Mouse (Mus musculus): ENCODE measurements around the gene Cela3a. TPM values are rescaled to one million over a fixed set of nuclear protein-coding genes. Genes with fewer than 3 reads are reported as not detected.

The Cela3a gene
- total and polyA plus RNA-seq, 3 experiments = not detected

GRCm38 (mm10) chr4:137457292-137457691, 47.7 kb upstream of the Cela3a start:
- Histone ChIP-seq H3K9ac (ENCODE audit: control insufficient read depth, low read depth, low read length, poor library complexity, severe bottlenecking) (no peak overlapping the region), H3K9me3 (replicated peaks; ENCODE audit: insufficient read depth, low read length) (no peaks in the 10 kb centered on the region), H3K27ac (ENCODE audit: control insufficient read depth, low read depth, low read length) (no peak overlapping the region), H3K4me3 (ENCODE audit: control insufficient read depth in 1 of 2, insufficient read depth in 1 of 2, low read depth in 2 of 2, low read length in 2 of 2) (no peak overlapping the region), H3K27me3 (ENCODE audit: control insufficient read depth in 1 of 2, insufficient read depth in 2 of 2, low read length in 2 of 2) (no peaks in the 10 kb centered on the region), H3K36me3 (ENCODE audit: control insufficient read depth in 1 of 2, insufficient read depth in 2 of 2, low read length in 2 of 2) (no peaks in the 10 kb centered on the region), H3K4me1 (ENCODE audit: control insufficient read depth in 1 of 2, insufficient read depth in 2 of 2, low read length in 2 of 2) (no peaks in the 10 kb centered on the region), H3K79me2 (ENCODE audit: control insufficient read depth, insufficient read depth, low read length, poor library complexity) (no peaks in the 10 kb centered on the region)
- no peak for DNase-seq (ENCODE audit: low read depth, low spot score)
- TF ChIP-seq TAL1 (IDR thresholded peaks at IDR 0.05; ENCODE audit: low read length) = no peak
- no peak for TF ChIP-seq CHD2 (IDR thresholded peaks at IDR 0.05; ENCODE audit: low read length)
- no peak for TF ChIP-seq KAT2A (conservative IDR thresholded peaks at IDR 0.05; ENCODE audit: low read depth, low read length)
- no peak for TF ChIP-seq NRF1 (IDR thresholded peaks at IDR 0.05; ENCODE audit: insufficient read depth, low read depth, low read length, poor library complexity, severe bottlenecking)
- no peak for TF ChIP-seq TBP (IDR thresholded peaks at IDR 0.05; ENCODE audit: low read depth, low read length)
- TF ChIP-seq RCOR1 (IDR thresholded peaks at IDR 0.05; ENCODE audit: low read depth, low read length) = no peak
- no peak for TF ChIP-seq POLR2AphosphoS5 (IDR thresholded peaks at IDR 0.05; ENCODE audit: borderline replicate concordance, low read depth, low read length)
- no peak for TF ChIP-seq BHLHE40 (IDR thresholded peaks at IDR 0.05; ENCODE audit: borderline replicate concordance, low read depth, low read length)
- TF ChIP-seq TCF12 (IDR thresholded peaks at IDR 0.05; ENCODE audit: low read depth, low read length) = no peak
- no peak for TF ChIP-seq MAX (IDR thresholded peaks at IDR 0.05; ENCODE audit: low read length)
- no peak for TF ChIP-seq SIN3A (IDR thresholded peaks at IDR 0.05; ENCODE audit: low read length)
- TF ChIP-seq ZKSCAN1 (IDR thresholded peaks at IDR 0.05; ENCODE audit: low read depth, low read length) = no peak
- TF ChIP-seq EP300 (IDR thresholded peaks at IDR 0.05; ENCODE audit: low read depth in 1 of 2, low read length in 2 of 2) = no peak
- TF ChIP-seq GATA1 (IDR thresholded peaks at IDR 0.05; ENCODE audit: low read depth, low read length) = no peak
- no peak for TF ChIP-seq MEF2A (IDR thresholded peaks at IDR 0.05; ENCODE audit: extremely low read depth, insufficient replicate concordance, low read depth, low read length, poor library complexity, severe bottlenecking)
- TF ChIP-seq ETS1 (IDR thresholded peaks at IDR 0.05; ENCODE audit: low read depth, low read length) = no peak
- TF ChIP-seq RAD21 (IDR thresholded peaks at IDR 0.05; ENCODE audit: low read depth, low read length) = no peak

- Histone ChIP-seq H3K9ac (ENCODE audit: control insufficient read depth, low read depth, low read length, poor library complexity, severe bottlenecking) (no peak overlapping the region), H3K27me3 (ENCODE audit: control insufficient read depth in 1 of 2, insufficient read depth in 2 of 2, low read length in 2 of 2) (no peaks in the 10 kb centered on the region), H3K4me3 (ENCODE audit: control insufficient read depth in 1 of 2, insufficient read depth in 1 of 2, low read depth in 2 of 2, low read length in 2 of 2) (no peak overlapping the region), H3K27ac (ENCODE audit: control insufficient read depth, low read depth, low read length) (no peak overlapping the region), H3K9me3 (replicated peaks; ENCODE audit: insufficient read depth, low read length) (no peaks in the 10 kb centered on the region), H3K36me3 (ENCODE audit: control insufficient read depth in 1 of 2, insufficient read depth in 2 of 2, low read length in 2 of 2) (no peaks in the 10 kb centered on the region), H3K4me1 (ENCODE audit: control insufficient read depth in 1 of 2, insufficient read depth in 2 of 2, low read length in 2 of 2) (no peaks in the 10 kb centered on the region), H3K79me2 (ENCODE audit: control insufficient read depth, insufficient read depth, low read length, poor library complexity) (no peaks in the 10 kb centered on the region)
- TF ChIP-seq RAD21 (IDR thresholded peaks at IDR 0.05; ENCODE audit: low read depth, low read length) = no peak
- TF ChIP-seq TCF12 (IDR thresholded peaks at IDR 0.05; ENCODE audit: low read depth, low read length) = no peak
- TF ChIP-seq SMC3 (IDR thresholded peaks at IDR 0.05; ENCODE audit: low read depth, low read length) = no peak
- no peak for TF ChIP-seq SIN3A (IDR thresholded peaks at IDR 0.05; ENCODE audit: low read length)
- no peak for TF ChIP-seq POLR2A (IDR thresholded peaks at IDR 0.05; ENCODE audit: control insufficient read depth in 1 of 2, insufficient read depth in 1 of 2, low read depth in 1 of 2, low read length in 2 of 2, poor library complexity in 1 of 2)
- TF ChIP-seq ZC3H11A (IDR thresholded peaks at IDR 0.05; ENCODE audit: low read depth, low read length) = no peak
- TF ChIP-seq HCFC1 (IDR thresholded peaks at IDR 0.05; ENCODE audit: low read depth, low read length) = no peak
- no peak for TF ChIP-seq ZMIZ1 (IDR thresholded peaks at IDR 0.05; ENCODE audit: low read depth, low read length)
- no peak for TF ChIP-seq KAT2A (conservative IDR thresholded peaks at IDR 0.05; ENCODE audit: low read depth, low read length)
- TF ChIP-seq EP300 (IDR thresholded peaks at IDR 0.05; ENCODE audit: low read depth in 1 of 2, low read length in 2 of 2) = no peak
- no peak for TF ChIP-seq USF1 (IDR thresholded peaks at IDR 0.05; ENCODE audit: low read depth, low read length)
- TF ChIP-seq ZNF384 (IDR thresholded peaks at IDR 0.05; ENCODE audit: low read depth, low read length) = no peak
- TF ChIP-seq CHD1 (IDR thresholded peaks at IDR 0.05; ENCODE audit: low read depth, low read length) = no peak
- no peak for TF ChIP-seq TBP (IDR thresholded peaks at IDR 0.05; ENCODE audit: low read depth, low read length)
- no peak for TF ChIP-seq NRF1 (IDR thresholded peaks at IDR 0.05; ENCODE audit: insufficient read depth, low read depth, low read length, poor library complexity, severe bottlenecking)
- no peak for TF ChIP-seq MAFK (IDR thresholded peaks at IDR 0.05; ENCODE audit: borderline replicate concordance, low read depth, low read length)
- no peak for DNase-seq (ENCODE audit: low read depth, low spot score)
Measured at GRCm38 (mm10) chr4:137456581-137456980, 47.0 kb upstream of the Cela3a start.

Data from MEL (cell line).